Mouse (Mus musculus) spleen, adult 2 months (tissue): ENCODE measurements around the gene Pfkfb4.

ENCODE experiments used
- CTCF ChIP-seq: fragments of 200-500 bp; IDR thresholded peaks from 2 replicates; pipeline ENCODE4 v1.5.1; 2011; ENCODE audit warnings: mild to moderate bottlenecking, inconsistent platforms; ENCODE audit not compliant: insufficient read depth, insufficient read length, insufficient replicate concordance; ENCODE audit errors: extremely low read depth
- POLR2A ChIP-seq: fragments of 200-500 bp; IDR thresholded peaks from 2 replicates; pipeline ENCODE4 v1.6.1; 2011; ENCODE audit warnings: low read depth, low read length, inconsistent platforms

DNA sequence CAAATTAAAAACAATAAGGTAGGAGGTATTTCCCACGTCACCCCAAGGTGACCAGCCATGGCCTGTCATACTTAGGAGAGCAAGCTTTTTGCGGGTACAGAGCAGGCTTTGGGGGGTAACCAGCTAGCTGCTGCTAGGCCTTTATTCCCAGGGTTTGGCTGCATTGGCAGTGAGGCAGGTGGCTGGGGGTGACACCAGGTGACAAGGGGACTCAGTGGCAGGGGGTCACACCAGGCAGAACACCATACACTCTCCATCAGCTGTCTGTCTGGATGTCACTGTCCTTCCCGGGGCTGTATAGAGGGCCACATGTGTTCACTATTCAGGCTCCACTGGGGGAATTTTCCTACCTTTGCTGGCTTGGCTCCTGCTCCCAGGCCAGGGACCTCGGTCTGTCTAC lies 65.3 kb downstream of the Pfkfb4 start:
- no peak for TF ChIP-seq CTCF
- TF ChIP-seq POLR2A = no peak
